Mouse (Mus musculus) cerebellum, adult 2 months (tissue): ENCODE data around the gene Cyp2t4.

Experiments
- CTCF ChIP-seq: fragments of 200-500 bp; IDR thresholded peaks from 2 replicates; pipeline ENCODE4 v1.5.1; 2011; ENCODE audit warnings: low read depth, mild to moderate bottlenecking, control low read depth, low read length, moderate library complexity, borderline replicate concordance; ENCODE audit not compliant: insufficient read depth
- POLR2A ChIP-seq: fragments of 200-500 bp; IDR thresholded peaks from 2 replicates; pipeline ENCODE4 v1.6.1; 2011; ENCODE audit warnings: low read length, control low read depth, borderline replicate concordance; ENCODE audit not compliant: insufficient read depth

GRCm38 (mm10) chr7:27193731-27194130, 40.2 kb downstream of the Cyp2t4 start:
- TF ChIP-seq CTCF (no peak), POLR2A (no peak)
